Mouse (Mus musculus): ENCODE data around the gene Nlrp14.
"Not testable (repeated sequence)": the region's sequence is repeated elsewhere in the genome, so short reads cannot be mapped to it uniquely, and the experiment has no call there.

The Nlrp14 gene

GRCm38 (mm10) chr7:107166690-107167089, at the start of gene Nlrp14:
Gene Nlrp14, plus strand, starts transcription at chr7:107166990.
- no peak for DNase-seq

DNA sequence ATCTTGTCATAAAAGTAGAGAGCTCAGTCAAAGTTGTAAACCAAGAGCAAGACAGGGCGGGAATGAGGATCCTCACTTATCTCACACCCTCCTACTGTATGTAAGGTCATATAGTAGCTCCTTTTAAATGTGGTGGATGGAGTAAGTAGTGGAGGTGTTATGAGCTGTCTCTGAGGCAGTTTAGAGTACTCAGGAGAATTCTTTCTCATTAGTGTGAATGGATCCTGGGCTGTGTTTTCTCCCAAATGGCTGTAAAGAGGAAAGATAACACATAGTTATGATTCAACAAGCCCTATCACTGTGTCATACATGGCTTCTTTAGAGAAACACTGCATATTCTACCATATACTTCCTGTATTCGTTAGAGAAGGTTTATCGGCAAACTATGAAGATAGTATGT, 35.8 kb upstream of the Nlrp14 start, which contains the start of gene Olfr715:
Olfr715 (minus strand) TSS at position 101 of the 400 bp plus-strand sequence.
- not testable (repeated sequence) for DNase-seq

DNA sequence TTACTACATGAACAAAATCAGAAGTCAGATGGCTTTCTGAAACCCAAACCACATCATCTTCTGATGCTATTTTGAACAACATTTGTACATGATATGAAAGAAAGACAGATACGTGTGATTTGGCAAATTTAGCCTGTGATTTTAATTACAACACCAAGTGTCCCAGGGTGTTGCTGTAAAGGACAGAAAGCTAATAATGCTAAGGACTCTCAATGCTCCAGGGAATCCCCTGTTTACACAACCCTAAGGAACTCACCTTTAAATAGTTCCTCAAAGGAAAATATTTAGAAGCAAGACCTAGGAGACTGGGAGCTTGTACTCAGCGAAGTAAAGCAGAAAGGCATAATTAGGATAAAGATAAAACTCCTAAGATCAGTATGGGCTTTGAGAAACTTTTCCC, 28.8 kb upstream of the Nlrp14 start, which contains the start of gene Olfr716:
Olfr716 (plus strand) TSS at position 301 of the 400 bp plus-strand sequence.
- not testable (repeated sequence) for DNase-seq

DNA sequence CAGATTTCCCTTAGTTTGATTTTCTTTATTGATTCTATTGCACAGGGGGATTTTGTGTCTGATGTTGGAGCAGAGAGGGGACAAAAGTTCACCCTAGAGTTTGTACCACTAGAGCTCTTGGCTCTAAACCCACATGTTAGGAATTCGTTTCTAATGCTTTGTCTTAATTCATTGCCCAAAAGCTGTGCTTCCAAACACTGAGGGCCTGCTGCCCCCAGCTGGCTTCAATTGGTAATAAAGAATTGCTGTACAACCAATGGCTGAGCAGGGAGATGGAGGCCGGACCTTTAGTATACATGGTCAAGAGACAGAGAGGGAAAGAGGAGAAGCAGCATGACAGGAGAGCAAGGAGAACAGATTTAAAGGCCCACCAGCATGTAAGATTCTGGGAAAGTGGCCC, 13.6 kb downstream of the Nlrp14 start:
- DNase-seq = no peak

GRCm38 (mm10) chr7:107201817-107202216, 35.0 kb downstream of the Nlrp14 start:
- no peak for DNase-seq

GRCm38 (mm10) chr7:107207843-107208242, 41.1 kb downstream of the Nlrp14 start:
- no peak for DNase-seq

DNA sequence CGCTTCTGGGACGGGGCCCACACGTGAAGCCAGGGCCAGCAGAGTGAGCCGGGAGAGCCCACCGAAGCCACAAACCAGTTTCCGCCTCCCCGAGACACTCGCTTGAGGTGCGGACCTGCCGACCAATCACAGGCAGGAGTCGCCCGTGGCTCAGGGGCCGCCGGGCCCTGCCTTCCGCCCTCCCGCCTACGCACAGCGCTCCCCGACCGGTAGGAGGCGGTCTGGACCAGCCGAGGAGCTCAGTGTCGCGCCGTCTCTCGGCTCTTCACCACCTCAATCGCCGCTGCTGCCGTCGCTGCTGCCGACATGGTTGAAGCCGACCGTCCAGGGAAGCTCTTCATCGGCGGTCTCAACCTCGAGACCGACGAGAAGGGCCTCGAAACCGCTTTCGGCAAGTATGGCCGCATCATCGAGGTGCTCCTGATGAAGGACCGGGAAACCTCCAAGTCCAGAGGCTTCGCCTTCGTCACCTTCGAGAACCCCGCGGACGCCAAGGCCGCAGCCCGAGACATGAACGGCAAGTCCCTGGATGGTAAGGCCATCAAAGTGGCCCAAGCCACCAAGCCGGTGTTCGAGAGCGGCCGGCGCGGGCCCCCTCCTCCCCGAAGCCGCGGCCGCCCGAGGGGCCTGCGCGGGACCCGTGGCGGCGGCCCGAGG, 42.5 kb downstream of the Nlrp14 start, which contains the start of gene Rbmxl2:
Rbmxl2 (plus strand) TSS at position 242 of the 657 bp plus-strand sequence.
- DNase-seq = no peak

DNA sequence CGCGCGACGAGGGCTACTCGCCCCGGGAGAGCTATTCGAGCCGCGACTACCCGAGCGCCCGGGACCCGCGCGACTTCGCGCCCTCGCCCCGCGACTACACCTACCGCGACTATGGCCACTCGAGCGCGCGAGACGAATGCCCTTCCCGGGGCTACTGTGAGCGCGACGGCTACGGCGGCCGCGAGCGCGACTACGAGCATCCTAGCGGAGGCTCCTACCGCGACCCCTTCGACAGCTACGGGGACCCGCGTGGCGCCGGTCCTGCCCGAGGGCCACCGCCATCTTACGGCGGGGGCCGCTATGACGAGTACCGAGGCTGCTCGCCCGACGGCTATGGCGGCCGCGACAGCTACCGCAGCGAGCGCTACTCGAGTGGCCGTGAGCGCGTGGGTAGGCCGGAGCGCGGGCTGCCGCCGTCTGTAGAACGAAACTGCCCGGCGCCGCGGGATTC, 43.4 kb downstream of the Nlrp14 start:
- DNase-seq = no peak

DNA sequence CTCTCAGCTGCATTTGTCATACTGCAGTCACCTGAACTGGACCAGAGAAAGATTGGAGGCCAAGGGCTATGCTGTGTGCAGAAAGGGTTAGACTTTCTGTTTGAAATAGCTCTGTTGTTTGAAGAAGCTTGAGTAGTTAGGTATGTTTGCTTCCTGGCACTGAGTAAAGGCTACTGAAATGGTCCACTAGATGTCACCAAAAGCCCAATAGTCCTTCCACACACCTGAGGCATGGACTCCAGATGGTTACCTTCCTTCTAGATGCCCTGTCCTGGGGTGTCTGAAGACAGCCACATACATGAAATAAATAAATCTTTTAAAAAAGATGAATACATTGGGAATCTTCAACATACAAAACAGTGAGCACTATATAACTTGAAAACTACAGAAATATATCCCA, 48.9 kb downstream of the Nlrp14 start:
- no peak for DNase-seq

GRCm38 (mm10) chr7:107216845-107217244, 50.1 kb downstream of the Nlrp14 start:
- DNase-seq = no peak

GRCm38 (mm10) chr7:107236854-107237253, 70.1 kb downstream of the Nlrp14 start:
- no peak for DNase-seq

GRCm38 (mm10) chr7:107237498-107237897, 70.7 kb downstream of the Nlrp14 start:
- DNase-seq = no peak

DNA sequence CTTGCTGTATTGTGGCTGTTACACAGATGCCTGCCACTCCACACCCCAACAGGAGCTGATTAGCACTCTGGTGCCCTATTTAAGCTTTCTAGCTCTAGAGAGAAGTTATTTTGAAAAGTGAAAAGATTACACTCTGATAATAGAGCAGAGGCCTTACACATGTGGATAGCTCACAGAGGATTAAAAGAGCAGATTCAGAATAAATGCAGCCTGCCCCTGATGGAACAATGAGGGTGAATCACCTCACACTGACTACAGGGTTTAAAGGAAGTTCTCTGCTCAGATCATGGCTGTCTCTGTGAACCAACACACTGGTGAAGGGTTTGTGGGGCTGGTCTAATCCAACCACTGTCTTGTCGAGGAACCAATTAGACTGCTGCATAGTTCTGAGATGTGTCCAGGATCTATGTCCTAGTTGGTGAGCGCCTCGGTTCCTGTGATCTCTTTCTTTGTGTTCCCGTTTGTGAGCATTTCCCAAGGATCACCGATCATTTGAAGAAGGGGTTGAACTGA, 74.6 kb downstream of the Nlrp14 start:
- no peak for DNase-seq

All from spleen, adult 18-20 months (tissue).